Mouse (Mus musculus) olfactory bulb, adult 2 months (tissue): ENCODE measurements around the gene Pik3r2.

Source experiments
- CTCF ChIP-seq: fragments of 200-500 bp; IDR thresholded peaks from 2 replicates; pipeline ENCODE4 v1.5.1; 2012; ENCODE audit warnings: low read depth, mild to moderate bottlenecking, low read length, moderate library complexity; ENCODE audit not compliant: insufficient read depth
- POLR2A ChIP-seq: fragments of 200-500 bp; IDR thresholded peaks from 2 replicates; pipeline ENCODE4 v1.6.1; 2012; ENCODE audit warnings: mild to moderate bottlenecking, low read depth, low read length, moderate library complexity; ENCODE audit not compliant: insufficient read depth

GRCm38 (mm10) chr8:70745691-70746220, 30.8 kb downstream of the Pik3r2 start:
- no peak for TF ChIP-seq CTCF
- TF ChIP-seq POLR2A: no peak
